Comparison of ENCODE assay signal across 25 mouse cellular contexts in the genomic region with DNA sequence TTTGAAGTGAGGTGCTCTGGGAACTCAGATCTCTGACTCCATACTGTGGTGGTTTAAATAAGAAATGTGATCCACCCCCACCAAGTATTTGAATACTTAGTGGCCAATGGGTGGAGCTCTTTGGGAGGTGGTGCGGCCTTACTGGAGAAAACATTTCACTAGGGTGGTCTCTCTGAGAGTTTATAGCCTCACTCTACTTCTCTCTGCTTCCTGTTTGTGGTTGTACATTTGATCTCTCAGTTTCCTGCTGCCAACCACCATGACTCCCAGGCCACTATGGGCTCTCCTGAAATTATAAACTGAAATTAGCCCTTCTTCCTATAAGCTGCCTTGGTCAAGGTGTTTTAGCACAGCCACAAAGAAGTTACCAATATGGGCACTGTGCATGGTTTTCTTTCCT.
DNase-seq lines count a peak whose midpoint lies in the region; ATAC-seq lines count a peak whose summit lies in the region.
"Had no signal": no experiment of that assay in that cellular context is flagged by ENCODE, and none has a peak within 500 bp of the region (broad histone marks: within the 10 kb centered on the region; RNA-seq: fewer than 3 reads in every experiment).

No protein-coding gene starts in this region.

- peak; percentile 78 for ATAC-seq in common myeloid progenitor, adult 5-6 weeks (replicated peaks; ENCODE audit: low read depth, poor library complexity, severe bottlenecking)
- ATAC-seq in hematopoietic stem cell, adult 5-6 weeks (replicated peaks in 1 of 2; ENCODE audit: insufficient read depth in 1 of 2, low FRiP score in 2 of 2, low TSS enrichment in 1 of 2, low read depth in 1 of 2, poor library complexity in 2 of 2, severe bottlenecking in 2 of 2): peak; percentile 68 to 80
- ATAC-seq: activated CD4-positive, CD25-positive, alpha-beta regulatory T cell, adult 4 months; forebrain, embryonic 16.5 days; hindbrain, postnatal 0 days; inflammation-experienced regulatory T-cells, adult 6 months had no signal

- no peaks in the 10 kb centered on the region for H3K27me3 ChIP-seq in limb, embryonic 10.5 days (ENCODE audit: low read depth, poor library complexity, severe bottlenecking)
- H3K27me3 ChIP-seq: forebrain, embryonic 13.5 days had no signal

- no peak overlapping the region for H3K27ac ChIP-seq in limb, embryonic 10.5 days
- H3K27ac ChIP-seq: forebrain, embryonic 13.5 days; hindbrain, embryonic 14.5 days; hindbrain, postnatal 0 days had no signal

- WGBS in limb, embryonic 10.5 days: 83% methylated on average over 1 of the region's 1 CpGs

- H3K4me1 ChIP-seq in limb, embryonic 10.5 days: peaks cover 9% of the 10 kb centered on the region

- no peaks in the 10 kb centered on the region for H3K36me3 ChIP-seq in limb, embryonic 10.5 days
- H3K36me3 ChIP-seq: forebrain, embryonic 10.5 days; heart, embryonic 12.5 days; heart, embryonic 15.5 days had no signal

- no peaks in the 10 kb centered on the region for H3K9me3 ChIP-seq in limb, embryonic 10.5 days (replicated peaks)
- H3K9me3 ChIP-seq: forebrain, embryonic 10.5 days; forebrain, embryonic 13.5 days; heart, embryonic 12.5 days; heart, embryonic 15.5 days had no signal

- DNase-seq in thymus, postnatal 0 days (ENCODE audit: low spot score): peak; percentile 23
- DNase-seq in thymus, postnatal 4 days: no peak
- DNase-seq in 416B (ENCODE audit: low read depth): peak; percentile 11
- no peak for DNase-seq in left cerebral cortex, adult 8-10 months (ENCODE audit: low spot score in 2 of 2)
- DNase-seq in limb, embryonic 10.5 days (ENCODE audit: low spot score): no peak
- DNase-seq: adrenal gland, adult 8-10 months; adrenal gland, postnatal 25 days; cerebellum, adult 11-12 months; cerebellum, adult 8-10 months; cerebellum, postnatal 10 days; cerebellum, postnatal 36 days; gastrocnemius, postnatal 10 days; gastrocnemius, postnatal 36 days; heart, postnatal 10 days had no signal

- H3K4me3 ChIP-seq in limb, embryonic 10.5 days: no peak overlapping the region
- H3K4me3 ChIP-seq: forebrain, embryonic 10.5 days; forebrain, embryonic 13.5 days; heart, embryonic 12.5 days; heart, embryonic 15.5 days had no signal

Comparison
In these comparisons a context has a peak if more than half of its experiments do, and no peak if none do; other contexts are left out.
1. DNase-seq: peak in thymus, postnatal 0 days (single experiment) and 416B (single experiment); none in thymus, postnatal 4 days (single experiment), left cerebral cortex, adult 8-10 months (0 of 2) and limb, embryonic 10.5 days (single experiment).